Mouse (Mus musculus): ENCODE measurements at regions not wholly inside any gene's neighbourhood (a gene's known extent, or its start where the extent isn't known, plus 50 kb on each side); places are given as distances from the start of the nearest gene placed in this dataset.
A peak's percentile ranks its signal among the peaks of the same experiment; 100 is the strongest.

DNA sequence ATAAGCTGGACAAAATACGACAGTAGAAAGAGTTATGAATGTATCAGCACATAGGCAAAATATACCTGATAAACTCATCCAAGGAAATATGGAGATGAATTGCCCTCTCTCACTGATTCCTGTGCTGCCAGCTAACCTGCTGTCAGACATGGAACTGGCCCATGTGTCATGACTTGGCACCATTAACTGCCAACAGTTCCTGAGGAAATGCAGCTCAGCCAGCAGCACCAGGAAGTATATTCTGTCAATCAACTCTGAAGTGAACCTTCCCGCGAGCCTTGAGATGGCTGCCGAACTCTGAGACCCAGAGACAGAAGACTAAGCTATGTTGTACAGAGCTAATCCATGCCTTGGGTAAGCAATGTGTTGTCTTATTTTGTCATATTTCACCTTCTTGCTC, 292.4 kb downstream of the Klf6 start:
- Histone ChIP-seq H3K4me3 (replicated peaks) (no peak overlapping the region), H3K4me1 (peaks cover 12% of the 10 kb centered on the region), H3K4me2 (no peak overlapping the region), H3K27ac (no peak overlapping the region), H3K27me3 (no peaks in the 10 kb centered on the region), H3K9ac (no peak overlapping the region), H3K9me3 (no peaks in the 10 kb centered on the region), H3K36me3 (replicated peaks) (no peaks in the 10 kb centered on the region)
- 93% methylated on average over 4 of the region's 4 CpGs for WGBS
- ATAC-seq (ENCODE audit: low FRiP score), result no peak

DNA sequence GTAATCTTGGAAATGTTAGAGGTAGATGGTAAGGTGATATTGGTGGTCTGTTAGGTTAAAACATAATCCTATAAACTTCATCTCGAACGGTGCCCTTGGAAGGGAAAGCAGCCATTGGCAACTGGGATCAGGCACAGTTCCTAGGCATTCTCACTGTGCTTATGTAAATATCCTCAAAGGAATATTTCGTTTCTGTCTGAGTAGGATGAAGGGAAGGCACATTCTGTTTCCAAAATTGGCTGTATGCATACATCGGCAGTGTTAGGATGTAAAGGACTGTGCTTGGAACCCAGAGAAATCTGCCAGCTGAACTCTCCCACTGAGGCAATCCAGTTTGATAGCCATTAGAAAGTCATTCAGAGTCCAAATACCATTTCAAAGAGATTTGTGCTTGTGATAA, 294.9 kb downstream of the Klf6 start:
- Histone ChIP-seq H3K4me1 (peaks cover 21% of the 10 kb centered on the region), H3K4me2 (no peak overlapping the region), H3K9ac (no peak overlapping the region), H3K4me3 (replicated peaks) (no peak overlapping the region), H3K36me3 (replicated peaks) (no peaks in the 10 kb centered on the region), H3K27ac (no peak overlapping the region), H3K9me3 (no peaks in the 10 kb centered on the region), H3K27me3 (no peaks in the 10 kb centered on the region)
- WGBS, result 76% methylated on average over 4 of the region's 4 CpGs
- ATAC-seq (ENCODE audit: low FRiP score), result no peak

GRCm38 (mm10) chr13:6157029-6157428, 295.7 kb downstream of the Klf6 start:
- no peaks in the 10 kb centered on the region for H3K27me3 ChIP-seq

GRCm38 (mm10) chr13:6157946-6158345, 296.7 kb downstream of the Klf6 start:
- WGBS, result 12% methylated on average over 4 of the region's 4 CpGs
- Histone ChIP-seq H3K4me2 (no peak overlapping the region), H3K4me1 (peaks cover 21% of the 10 kb centered on the region), H3K36me3 (replicated peaks) (no peaks in the 10 kb centered on the region), H3K27ac (no peak overlapping the region), H3K9ac (no peak overlapping the region), H3K27me3 (no peaks in the 10 kb centered on the region), H3K4me3 (replicated peaks) (no peak overlapping the region), H3K9me3 (no peaks in the 10 kb centered on the region)
- ATAC-seq (ENCODE audit: low FRiP score), result peak; percentile 84

More at GRCm38 (mm10) chr13:6157029-6157428, 295.7 kb downstream of the Klf6 start:
- no peak for ATAC-seq (ENCODE audit: low FRiP score)
- WGBS, result 45% methylated on average over 3 of the region's 3 CpGs
- Histone ChIP-seq H3K4me3 (replicated peaks) (no peak overlapping the region), H3K4me1 (peaks cover 21% of the 10 kb centered on the region), H3K4me2 (no peak overlapping the region), H3K27ac (no peak overlapping the region), H3K9ac (no peak overlapping the region), H3K36me3 (replicated peaks) (no peaks in the 10 kb centered on the region), H3K9me3 (no peaks in the 10 kb centered on the region)

DNA sequence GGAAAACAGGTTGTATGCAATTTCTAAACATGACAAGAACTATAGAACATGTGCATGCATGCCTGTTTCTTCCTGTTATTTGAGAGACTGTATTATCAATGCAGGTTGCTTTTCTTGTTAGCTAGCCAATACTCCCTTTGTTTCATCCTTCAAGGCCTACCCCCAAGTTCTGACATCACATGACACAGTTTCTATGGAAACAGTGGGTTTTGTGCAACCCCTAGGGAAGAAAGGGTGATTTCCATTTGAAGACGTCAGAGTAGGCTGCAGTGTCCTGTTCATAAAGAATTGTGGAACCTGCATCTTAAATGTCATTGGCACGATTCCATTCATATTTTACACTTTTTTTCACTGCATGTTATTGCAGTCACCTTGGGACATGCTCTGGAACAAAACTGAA, 298.1 kb downstream of the Klf6 start:
- Histone ChIP-seq H3K36me3 (replicated peaks) (no peaks in the 10 kb centered on the region), H3K4me3 (replicated peaks) (no peak overlapping the region), H3K27ac (no peak overlapping the region), H3K27me3 (no peaks in the 10 kb centered on the region), H3K4me2 (no peak overlapping the region), H3K9me3 (no peaks in the 10 kb centered on the region), H3K9ac (no peak overlapping the region), H3K4me1 (peaks cover 21% of the 10 kb centered on the region)
- WGBS, result 24% methylated on average over 2 of the region's 2 CpGs
- peak; percentile 76 for ATAC-seq (ENCODE audit: low FRiP score)

DNA sequence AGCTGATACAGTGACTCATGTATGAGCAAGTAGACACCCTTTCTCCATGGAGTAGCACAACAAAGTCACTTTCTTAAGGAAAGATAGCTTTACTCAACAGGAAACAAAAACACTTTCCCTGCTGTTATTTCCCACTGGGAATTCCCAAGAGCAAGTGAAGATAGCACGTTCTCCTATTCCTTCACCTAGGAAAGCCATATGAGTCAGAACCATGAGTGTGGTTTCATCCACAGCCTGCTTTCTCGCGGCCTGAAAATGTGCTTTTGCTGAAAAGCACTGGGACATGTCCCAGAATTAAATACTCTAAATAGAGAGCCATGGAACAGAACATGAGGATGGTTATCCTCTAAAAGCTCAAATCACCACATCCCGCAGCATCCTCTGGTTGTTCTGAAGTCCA, 304.6 kb downstream of the Klf6 start:
- Histone ChIP-seq H3K4me1 (no peaks in the 10 kb centered on the region), H3K9ac (no peak overlapping the region), H3K4me3 (replicated peaks) (no peak overlapping the region), H3K27me3 (no peaks in the 10 kb centered on the region), H3K36me3 (replicated peaks) (no peaks in the 10 kb centered on the region), H3K4me2 (no peak overlapping the region), H3K9me3 (no peaks in the 10 kb centered on the region), H3K27ac (no peak overlapping the region)
- WGBS, result 89% methylated on average over 4 of the region's 4 CpGs
- no peak for ATAC-seq (ENCODE audit: low FRiP score)

GRCm38 (mm10) chr13:6167055-6167761, 305.9 kb downstream of the Klf6 start:
- 82% methylated on average over 1 of the region's 1 CpGs for WGBS
- Histone ChIP-seq H3K4me2 (no peak overlapping the region), H3K4me1 (no peaks in the 10 kb centered on the region), H3K36me3 (replicated peaks) (no peaks in the 10 kb centered on the region), H3K9me3 (no peaks in the 10 kb centered on the region), H3K4me3 (replicated peaks) (no peak overlapping the region), H3K27ac (no peak overlapping the region), H3K27me3 (no peaks in the 10 kb centered on the region; the same call in 1 of the 2 replicates), H3K9ac (no peak overlapping the region)
- ATAC-seq (ENCODE audit: low FRiP score), result no peak

DNA sequence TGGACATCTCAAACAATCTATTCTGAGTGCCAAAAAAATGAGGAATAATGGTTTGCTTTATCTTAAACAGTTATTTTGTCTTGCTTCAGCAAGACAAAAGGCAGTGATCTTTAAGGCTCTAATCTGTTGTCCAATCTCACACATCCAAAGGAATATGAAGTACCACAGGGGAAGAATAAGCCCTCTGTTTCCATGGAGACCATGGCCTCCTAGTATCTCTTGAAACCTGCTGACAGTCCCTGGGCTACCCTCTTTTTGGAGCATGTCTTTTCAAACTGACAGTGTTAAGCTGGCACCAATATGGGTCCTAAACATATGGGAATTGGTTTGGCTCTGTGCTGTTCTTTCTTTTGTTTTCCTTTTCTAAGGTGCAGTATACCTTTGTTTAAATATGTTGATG, 311.8 kb downstream of the Klf6 start:
- Histone ChIP-seq H3K4me2 (no peak overlapping the region), H3K27me3 (no peaks in the 10 kb centered on the region; the same call in 1 of the 2 replicates), H3K4me1 (no peaks in the 10 kb centered on the region), H3K9me3 (no peaks in the 10 kb centered on the region), H3K4me3 (replicated peaks) (no peak overlapping the region), H3K27ac (no peak overlapping the region), H3K9ac (no peak overlapping the region), H3K36me3 (replicated peaks) (no peaks in the 10 kb centered on the region)
- no peak for ATAC-seq (ENCODE audit: low FRiP score)

GRCm38 (mm10) chr13:6178362-6179070, 317.2 kb downstream of the Klf6 start:
- H3K9me3 ChIP-seq, result no peaks in the 10 kb centered on the region
- no peaks in the 10 kb centered on the region for H3K27me3 ChIP-seq
- no peaks in the 10 kb centered on the region; the same call in 1 of the 2 replicates for H3K4me1 ChIP-seq
- H3K27ac ChIP-seq, result no peak overlapping the region
- WGBS, result 74% methylated on average over 9 of the region's 9 CpGs
- H3K4me3 ChIP-seq (replicated peaks), result no peak overlapping the region
- no peak overlapping the region for H3K9ac ChIP-seq
- H3K4me2 ChIP-seq, result no peak overlapping the region
- no peak for ATAC-seq (ENCODE audit: low FRiP score)
- H3K36me3 ChIP-seq (replicated peaks), result no peaks in the 10 kb centered on the region

- Histone ChIP-seq H3K27ac (no peak overlapping the region), H3K27me3 (no peaks in the 10 kb centered on the region), H3K4me1 (peaks cover 9% of the 10 kb centered on the region), H3K9ac (no peak overlapping the region), H3K9me3 (no peaks in the 10 kb centered on the region), H3K4me2 (no peak overlapping the region), H3K4me3 (replicated peaks) (no peak overlapping the region), H3K36me3 (replicated peaks) (no peaks in the 10 kb centered on the region)
- ATAC-seq (ENCODE audit: low FRiP score), result no peak
- 78% methylated on average over 3 of the region's 3 CpGs for WGBS
Observed at GRCm38 (mm10) chr13:6189133-6189532, 327.9 kb downstream of the Klf6 start.

DNA sequence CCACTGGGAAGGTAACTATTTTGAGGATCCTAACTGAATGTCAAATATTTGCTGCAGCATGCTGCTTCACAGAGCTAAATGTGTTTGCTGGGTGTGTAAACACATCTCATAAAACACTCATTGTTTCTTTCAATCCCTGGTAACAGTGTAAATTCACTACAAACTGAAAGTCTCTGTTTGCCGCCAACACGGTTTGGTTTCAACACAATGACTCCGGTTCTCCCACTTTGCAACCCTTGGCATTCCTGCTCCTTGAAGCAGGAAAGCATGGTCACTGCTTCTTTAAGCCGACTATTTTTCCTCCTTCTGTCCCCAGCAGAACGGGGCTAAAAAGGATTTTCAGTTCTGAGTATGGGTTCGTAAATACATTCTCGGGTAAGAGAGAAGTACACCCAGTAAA, 328.3 kb downstream of the Klf6 start:
- ATAC-seq (ENCODE audit: low FRiP score), result no peak
- no peaks in the 10 kb centered on the region for H3K9me3 ChIP-seq
- WGBS, result 41% methylated on average over 7 of the region's 7 CpGs
- peaks cover 13% of the 10 kb centered on the region for H3K4me1 ChIP-seq
- H3K9ac ChIP-seq, result no peak overlapping the region
- no peak overlapping the region for H3K4me2 ChIP-seq
- no peaks in the 10 kb centered on the region for H3K27me3 ChIP-seq
- no peaks in the 10 kb centered on the region for H3K36me3 ChIP-seq (replicated peaks)
- H3K27ac ChIP-seq, result no peak overlapping the region
- no peak overlapping the region for H3K4me3 ChIP-seq (replicated peaks)

- peaks cover 14% of the 10 kb centered on the region for H3K4me1 ChIP-seq
- no peaks in the 10 kb centered on the region for H3K27me3 ChIP-seq
- no peak overlapping the region for H3K4me2 ChIP-seq
- no peaks in the 10 kb centered on the region for H3K9me3 ChIP-seq
- WGBS, result 93% methylated on average over 7 of the region's 7 CpGs
- H3K36me3 ChIP-seq (replicated peaks), result no peaks in the 10 kb centered on the region
- no peak overlapping the region for H3K27ac ChIP-seq
- H3K4me3 ChIP-seq (replicated peaks), result no peak overlapping the region
- ATAC-seq (ENCODE audit: low FRiP score), result no peak
- no peak overlapping the region for H3K9ac ChIP-seq
Observed at GRCm38 (mm10) chr13:6191186-6191914, 330.1 kb downstream of the Klf6 start.

Measured in forebrain, embryonic 12.5 days (tissue).